Mouse (Mus musculus): ENCODE results near the gene Hinfp. TPM values are rescaled to one million over a fixed set of nuclear protein-coding genes. Genes with fewer than 3 reads are reported as not detected.
"Not testable (repeated sequence)": the region's sequence is repeated elsewhere in the genome, so short reads cannot be mapped to it uniquely, and the experiment has no call there.

Hinfp gene
- polyA plus RNA-seq, 1 experiment = 0.57 TPM

- Histone ChIP-seq H3K4me1 (ENCODE audit: control insufficient read depth) (peaks cover 51% of the 10 kb centered on the region), H3K36me3 (ENCODE audit: control insufficient read depth) (peaks cover 64% of the 10 kb centered on the region), H3K4me3 (replicated peaks) (peak overlapping the region; percentile 26), H3K9me3 (ENCODE audit: control insufficient read depth, low read length) (no peaks in the 10 kb centered on the region), H3K27me3 (ENCODE audit: control insufficient read depth) (no peaks in the 10 kb centered on the region)
- TF ChIP-seq GATA1 (IDR thresholded peaks at IDR 0.05; ENCODE audit: low read length) (no peak), TAL1 (IDR thresholded peaks at IDR 0.05; ENCODE audit: low read length) (no peak)
Measured at GRCm38 (mm10) chr9:44306532-44306931, 1.1 kb upstream of the Hinfp start.

DNA sequence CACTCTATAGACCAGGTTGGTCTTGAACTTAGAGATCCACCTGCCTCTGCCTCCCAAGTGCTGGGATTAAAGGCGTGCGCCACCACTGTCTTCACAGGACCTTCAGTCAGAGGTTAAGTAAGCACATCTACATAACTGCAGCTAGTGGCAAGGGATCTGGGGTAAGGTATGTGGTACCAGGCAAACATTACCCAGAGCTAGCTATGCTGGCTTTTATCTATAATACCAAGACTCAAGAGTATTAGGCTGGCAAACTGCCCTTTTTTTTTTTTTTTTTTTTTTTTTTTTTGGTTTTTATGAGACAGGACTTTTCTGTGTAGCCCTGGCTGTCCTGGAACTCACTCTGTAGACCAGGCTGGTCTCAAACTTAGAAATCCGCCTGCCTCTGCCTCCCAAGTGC, 5.5 kb downstream of the Hinfp start:
- not testable (repeated sequence) for H3K4me3 ChIP-seq (replicated peaks); H3K9me3 ChIP-seq (ENCODE audit: control insufficient read depth, low read length); H3K27me3 ChIP-seq (ENCODE audit: control insufficient read depth)
- peaks cover 92% of the 10 kb centered on the region for H3K36me3 ChIP-seq (ENCODE audit: control insufficient read depth)
- H3K4me1 ChIP-seq (ENCODE audit: control insufficient read depth) = peaks cover 25% of the 10 kb centered on the region

- Histone ChIP-seq H3K4me1 (ENCODE audit: control insufficient read depth) (peaks cover 51% of the 10 kb centered on the region), H3K27me3 (ENCODE audit: control insufficient read depth) (no peaks in the 10 kb centered on the region; the same call in 1 of the 2 replicates), H3K4me3 (replicated peaks) (no peak overlapping the region), H3K9me3 (ENCODE audit: control insufficient read depth, low read length) (peaks cover 12% of the 10 kb centered on the region), H3K36me3 (ENCODE audit: control insufficient read depth) (peaks cover 85% of the 10 kb centered on the region)
- TF ChIP-seq GATA1 (IDR thresholded peaks at IDR 0.05; ENCODE audit: low read length) (no peak), TAL1 (IDR thresholded peaks at IDR 0.05; ENCODE audit: low read length) (no peak)
Measured at GRCm38 (mm10) chr9:44292490-44292889, 13.0 kb downstream of the Hinfp start.

GRCm38 (mm10) chr9:44288959-44289291, 16.5 kb downstream of the Hinfp start:
- no peak for TF ChIP-seq GATA1 (IDR thresholded peaks at IDR 0.05; ENCODE audit: low read length)
- TF ChIP-seq TAL1 (IDR thresholded peaks at IDR 0.05; ENCODE audit: low read length) = no peak
- H3K36me3 ChIP-seq (ENCODE audit: control insufficient read depth) = peaks cover 81% of the 10 kb centered on the region
- H3K4me1 ChIP-seq (ENCODE audit: control insufficient read depth) = peaks cover 83% of the 10 kb centered on the region
- H3K4me3 ChIP-seq (replicated peaks) = peak overlapping the region; percentile 100
- H3K9me3 ChIP-seq (ENCODE audit: control insufficient read depth, low read length) = peaks cover 12% of the 10 kb centered on the region
- peaks cover 2% of the 10 kb centered on the region; the same call in 1 of the 2 replicates for H3K27me3 ChIP-seq (ENCODE audit: control insufficient read depth)

- TF ChIP-seq GATA1 (IDR thresholded peaks at IDR 0.05; ENCODE audit: low read length) = peak; percentile 79
- TF ChIP-seq TAL1 (IDR thresholded peaks at IDR 0.05; ENCODE audit: low read length) = peak; percentile 67
- Histone ChIP-seq H3K4me1 (ENCODE audit: control insufficient read depth) (peaks cover 88% of the 10 kb centered on the region), H3K36me3 (ENCODE audit: control insufficient read depth) (peaks cover 81% of the 10 kb centered on the region), H3K4me3 (replicated peaks) (peak within 1 kb of the TSS; percentile 100), H3K27me3 (ENCODE audit: control insufficient read depth) (peaks cover 2% of the 10 kb centered on the region; the same call in 1 of the 2 replicates), H3K9me3 (ENCODE audit: control insufficient read depth, low read length) (peaks cover 12% of the 10 kb centered on the region)
Measured at GRCm38 (mm10) chr9:44288076-44288958, 17.2 kb downstream of the Hinfp start, which contains the start of gene Abcg4. Gene Abcg4, minus strand, starts transcription at chr9:44288615.

GRCm38 (mm10) chr9:44287401-44288075, 17.9 kb downstream of the Hinfp start:
- Histone ChIP-seq H3K9me3 (ENCODE audit: control insufficient read depth, low read length) (peaks cover 9% of the 10 kb centered on the region), H3K4me3 (replicated peaks) (peak overlapping the region; percentile 100), H3K27me3 (ENCODE audit: control insufficient read depth) (peaks cover 2% of the 10 kb centered on the region; the same call in 1 of the 2 replicates), H3K36me3 (ENCODE audit: control insufficient read depth) (peaks cover 81% of the 10 kb centered on the region), H3K4me1 (ENCODE audit: control insufficient read depth) (peaks cover 83% of the 10 kb centered on the region)
- TF ChIP-seq GATA1 (IDR thresholded peaks at IDR 0.05; ENCODE audit: low read length) (no peak), TAL1 (IDR thresholded peaks at IDR 0.05; ENCODE audit: low read length) (no peak)

GRCm38 (mm10) chr9:44287003-44287400, 18.5 kb downstream of the Hinfp start:
- peaks cover 2% of the 10 kb centered on the region; the same call in 1 of the 2 replicates for H3K27me3 ChIP-seq (ENCODE audit: control insufficient read depth)
- TF ChIP-seq TAL1 (IDR thresholded peaks at IDR 0.05; ENCODE audit: low read length) (no peak), GATA1 (IDR thresholded peaks at IDR 0.05; ENCODE audit: low read length) (no peak)

GRCm38 (mm10) chr9:44286256-44286850, 19.1 kb downstream of the Hinfp start:
- TF ChIP-seq GATA1 (IDR thresholded peaks at IDR 0.05; ENCODE audit: low read length) (no peak), TAL1 (IDR thresholded peaks at IDR 0.05; ENCODE audit: low read length) (no peak)
- Histone ChIP-seq H3K9me3 (ENCODE audit: control insufficient read depth, low read length) (peaks cover 9% of the 10 kb centered on the region), H3K4me3 (replicated peaks) (peak overlapping the region; percentile 100), H3K4me1 (ENCODE audit: control insufficient read depth) (peaks cover 84% of the 10 kb centered on the region), H3K36me3 (ENCODE audit: control insufficient read depth) (peaks cover 81% of the 10 kb centered on the region), H3K27me3 (ENCODE audit: control insufficient read depth) (peaks cover 2% of the 10 kb centered on the region; the same call in 1 of the 2 replicates)

More at GRCm38 (mm10) chr9:44287003-44287400, 18.5 kb downstream of the Hinfp start:
- Histone ChIP-seq H3K9me3 (ENCODE audit: control insufficient read depth, low read length) (peaks cover 9% of the 10 kb centered on the region), H3K4me1 (ENCODE audit: control insufficient read depth) (peaks cover 84% of the 10 kb centered on the region), H3K36me3 (ENCODE audit: control insufficient read depth) (peaks cover 81% of the 10 kb centered on the region), H3K4me3 (replicated peaks) (peak overlapping the region; percentile 100)

DNA sequence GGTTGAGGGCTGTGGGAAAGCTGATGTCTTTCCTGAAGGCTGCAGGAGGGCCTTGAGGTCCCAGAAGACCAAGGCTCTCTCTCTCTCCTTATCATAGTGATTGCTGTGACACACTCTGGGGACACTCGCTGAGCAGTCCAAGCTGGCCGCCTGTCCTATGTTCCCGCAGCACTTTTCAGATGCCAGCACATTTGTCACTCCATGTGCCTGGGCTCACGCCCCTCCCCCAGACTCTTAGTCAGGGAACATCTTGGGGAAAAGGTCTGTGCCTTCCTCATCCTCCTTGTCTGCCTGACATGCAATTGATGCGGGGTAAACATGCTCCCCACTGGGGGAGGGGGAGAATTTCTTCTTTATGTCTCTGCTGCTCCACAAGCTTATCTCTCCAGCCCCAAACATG, 22.3 kb downstream of the Hinfp start:
- Histone ChIP-seq H3K4me3 (replicated peaks) (no peak overlapping the region), H3K27me3 (ENCODE audit: control insufficient read depth) (peaks cover 2% of the 10 kb centered on the region; the same call in 1 of the 2 replicates), H3K9me3 (ENCODE audit: control insufficient read depth, low read length) (no peaks in the 10 kb centered on the region), H3K36me3 (ENCODE audit: control insufficient read depth) (peaks cover 89% of the 10 kb centered on the region), H3K4me1 (ENCODE audit: control insufficient read depth) (peaks cover 74% of the 10 kb centered on the region)
- TF ChIP-seq TAL1 (IDR thresholded peaks at IDR 0.05; ENCODE audit: low read length) (no peak), GATA1 (IDR thresholded peaks at IDR 0.05; ENCODE audit: low read length) (no peak)
